Mouse (Mus musculus) spleen, postnatal 14 days (tissue): ENCODE results near the gene Znrd1as.
A peak's percentile ranks its signal among the peaks of the same experiment; 100 is the strongest.

ENCODE experiments used
- DNase-seq, 2 experiments: peaks; one replicate each; pipeline ENCODE4 v3.0.0; 2021 to 2022; ENCODE audit warnings: low spot score in 2 of 2

Znrd1as gene

GRCm38 (mm10) chr17:36995448-36995847 lies 37.1 kb downstream of the Znrd1as start:
- DNase-seq = no peak

GRCm38 (mm10) chr17:36997033-36997735 lies 38.8 kb downstream of the Znrd1as start:
- DNase-seq = peak; percentile 19 to 37

DNA sequence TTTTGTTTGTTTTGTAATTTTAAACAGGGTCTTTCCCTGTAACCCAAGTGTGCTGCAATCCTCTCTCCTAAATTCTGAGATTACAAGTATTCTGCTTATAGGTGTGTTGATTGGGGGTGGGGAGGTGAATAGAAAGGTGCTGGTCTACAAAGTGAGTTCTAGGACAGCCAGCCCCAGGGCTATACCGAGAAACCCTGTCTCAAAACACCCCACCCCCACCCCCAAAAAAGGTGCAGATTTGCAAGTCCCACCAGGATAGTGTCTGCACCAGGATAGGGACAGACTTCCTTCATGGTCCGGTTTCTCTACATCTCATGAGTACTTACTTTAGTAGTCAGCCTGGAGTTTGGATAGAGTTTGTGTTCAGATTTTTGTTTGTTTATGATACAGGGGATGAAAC lies 40.1 kb downstream of the Znrd1as start:
- no peak for DNase-seq

GRCm38 (mm10) chr17:37000863-37001262 lies 42.5 kb downstream of the Znrd1as start, which contains the start of gene Zfp57:
Gene Zfp57 (plus strand): TSS chr17:37001163.
- DNase-seq = no peak

DNA sequence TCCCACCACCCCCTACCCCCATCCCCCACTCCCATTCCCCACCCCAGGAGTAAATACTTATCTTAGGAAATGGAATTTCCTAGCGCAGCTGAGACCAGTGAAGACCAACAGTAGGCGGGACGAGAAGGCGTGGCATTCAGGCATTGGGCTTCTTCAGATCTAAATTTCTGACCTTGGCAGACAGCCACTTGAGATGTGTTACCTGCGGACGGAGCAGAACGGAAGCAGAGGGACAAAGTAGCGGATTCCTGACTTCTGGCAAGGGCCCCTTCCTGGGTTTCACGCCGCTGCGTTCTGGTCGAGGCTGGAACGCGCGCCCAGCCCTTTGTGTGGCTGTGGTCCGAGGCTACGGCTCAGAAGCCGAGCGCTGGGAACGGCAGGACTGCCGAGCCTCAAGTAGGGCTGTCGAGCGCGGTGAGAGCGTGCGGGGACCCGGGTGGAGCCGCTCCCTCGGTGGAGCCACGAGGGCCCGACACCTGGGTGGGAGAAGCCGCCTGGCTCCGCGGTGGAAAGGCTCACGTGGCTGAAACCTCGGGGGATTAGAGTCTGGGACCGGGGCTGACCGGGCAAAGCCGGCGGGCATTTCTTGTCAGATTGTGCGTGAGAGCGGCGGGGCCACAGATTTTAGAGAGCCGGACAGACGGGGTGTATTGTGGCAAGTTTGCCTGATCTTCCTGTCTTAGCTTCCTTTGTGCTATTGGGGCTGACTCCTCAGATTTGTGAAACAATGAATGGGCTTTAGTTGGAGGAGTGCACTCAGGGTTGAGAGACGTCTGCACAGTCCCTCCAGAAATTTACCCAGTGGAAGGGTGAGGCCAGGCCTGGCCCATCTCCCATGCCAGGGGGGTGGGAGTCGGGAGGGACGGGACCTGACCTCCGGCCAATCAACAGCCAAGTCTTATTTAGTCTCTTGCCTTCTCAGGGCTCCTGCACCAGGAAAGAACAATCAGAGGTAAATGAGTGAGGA lies 44.3 kb downstream of the Znrd1as start:
- no peak for DNase-seq

- no peak for DNase-seq
Observed at GRCm38 (mm10) chr17:37003366-37003765, 45.0 kb downstream of the Znrd1as start.

- DNase-seq = no peak
Observed at GRCm38 (mm10) chr17:37008161-37008560, 49.8 kb downstream of the Znrd1as start.

DNA sequence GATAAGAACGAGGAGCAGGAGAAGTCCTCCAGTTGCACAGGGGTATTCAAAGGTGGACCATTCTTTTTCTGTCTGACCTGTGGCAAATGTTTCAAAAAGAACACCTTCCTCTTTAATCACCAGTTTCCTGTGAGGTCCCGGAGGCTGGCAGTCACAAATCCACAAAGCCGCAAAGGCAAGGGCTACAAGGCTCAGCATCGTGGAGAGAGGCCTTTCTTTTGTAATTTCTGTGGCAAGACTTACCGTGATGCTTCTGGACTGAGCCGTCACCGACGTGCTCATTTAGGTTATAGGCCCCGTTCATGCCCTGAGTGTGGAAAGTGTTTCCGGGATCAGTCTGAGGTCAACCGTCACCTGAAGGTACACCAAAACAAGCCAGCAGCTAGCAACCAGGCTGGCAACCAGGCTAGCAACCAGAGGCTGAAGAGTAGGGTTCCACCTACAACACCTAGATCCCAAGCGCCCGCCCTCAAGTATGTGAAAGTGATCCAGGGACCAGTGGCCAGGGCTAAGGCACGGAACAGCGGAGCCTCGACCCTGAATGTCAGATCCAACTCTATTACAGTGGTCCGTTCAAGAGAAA lies 51.2 kb downstream of the Znrd1as start:
- no peak for DNase-seq

DNA sequence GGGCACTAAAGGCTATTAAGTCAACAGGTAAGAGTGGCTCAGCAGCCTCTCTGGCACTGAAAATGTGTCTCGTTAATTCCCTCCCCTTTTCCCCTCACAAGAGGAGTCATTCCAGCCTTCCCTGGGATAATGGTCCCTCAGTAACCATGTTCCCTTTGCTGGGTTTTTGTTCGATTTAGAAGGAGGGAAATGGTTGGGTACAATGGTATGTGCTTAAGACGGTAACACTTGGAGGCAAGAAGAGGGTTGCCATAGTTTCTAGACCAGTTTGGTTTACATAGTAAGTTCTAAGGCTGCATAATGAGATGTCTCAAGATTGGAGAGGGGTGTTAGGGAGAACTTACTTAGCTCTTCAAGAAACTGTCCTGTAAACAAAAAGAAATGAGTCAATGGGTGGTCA lies 53.3 kb downstream of the Znrd1as start:
- no peak for DNase-seq

DNA sequence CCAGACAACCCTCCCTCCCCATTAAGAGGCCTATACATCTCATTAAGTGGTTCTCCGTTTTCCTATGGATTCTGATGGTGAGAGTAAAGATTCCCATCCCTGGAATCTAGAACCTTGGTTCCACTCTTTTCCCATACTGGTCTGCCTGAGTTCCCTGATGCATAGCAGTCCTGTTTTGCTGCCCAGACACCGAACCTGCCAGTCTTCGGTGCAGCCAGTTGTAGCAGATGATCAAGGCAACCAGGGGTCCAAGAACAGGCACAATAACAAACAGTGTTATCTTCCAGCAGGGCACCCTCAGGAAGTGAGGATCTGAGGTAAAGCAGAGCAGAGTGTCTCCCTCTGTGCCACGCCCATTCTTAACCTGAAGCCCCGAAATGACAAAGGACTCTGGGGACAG lies 53.7 kb downstream of the Znrd1as start:
- DNase-seq = no peak
